Comparison of ENCODE assay signal across 8 mouse cellular contexts in the genomic region with DNA sequence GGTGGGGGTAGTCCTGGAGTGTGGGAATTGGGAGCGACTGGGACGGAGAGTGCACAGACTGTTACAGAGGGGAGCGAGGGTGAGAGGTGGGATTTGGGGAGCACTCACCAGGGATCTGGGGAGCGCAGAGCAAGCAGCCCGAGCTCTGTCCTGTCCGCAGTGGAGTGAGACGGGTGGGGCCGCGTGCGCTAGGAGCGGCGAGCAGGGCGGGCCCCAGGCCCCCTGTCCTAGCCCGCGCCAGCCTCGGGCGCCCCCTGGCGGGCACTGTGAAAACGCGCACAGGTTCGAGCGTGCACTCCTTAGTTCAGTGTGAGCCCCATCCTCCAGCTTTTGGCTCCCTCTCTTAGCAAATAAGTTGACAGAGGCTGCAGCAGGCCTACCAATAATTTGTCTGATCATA. TPM values are rescaled to one million over a fixed set of nuclear protein-coding genes. Genes with fewer than 3 reads are reported as not detected.
DNase-seq lines count a peak whose midpoint lies in the region; ATAC-seq and TF ChIP-seq lines count a peak whose summit lies in the region.

A gene (minus strand): TSS at position 256 of the 400 bp plus-strand sequence.

- no peak within 1 kb of the TSS for H3K27ac ChIP-seq in intestine, embryonic 15.5 days
- H3K27ac ChIP-seq in liver, embryonic 14.5 days, result no peak within 1 kb of the TSS
- H3K27ac ChIP-seq in stomach, postnatal 0 days (replicated peaks), result peak within 1 kb of the TSS; percentile 53; the same call in 1 of the 2 replicates

- under 1% methylated on average over 21 of the region's 22 CpGs for WGBS in intestine, embryonic 15.5 days
- WGBS in liver, embryonic 14.5 days (ENCODE audit: insufficient replicate concordance), result 1% methylated on average over 22 of the region's 22 CpGs
- WGBS in stomach, postnatal 0 days, result 3% methylated on average over 12 of the region's 22 CpGs

- peaks cover 34% of the 10 kb centered on the region for H3K4me1 ChIP-seq in intestine, embryonic 15.5 days (replicated peaks)
- H3K4me1 ChIP-seq in liver, embryonic 14.5 days (replicated peaks; ENCODE audit: control insufficient read depth in 2 of 2, insufficient read depth in 2 of 2, low read length in 1 of 2), result no peaks in the 10 kb centered on the region; a peak in 1 of 4 replicates
- H3K4me1 ChIP-seq in stomach, postnatal 0 days (replicated peaks; ENCODE audit: control insufficient read depth, insufficient read depth), result peaks cover 4% of the 10 kb centered on the region; the same call in 1 of the 2 replicates

- H3K27me3 ChIP-seq in intestine, embryonic 15.5 days (replicated peaks), result no peaks in the 10 kb centered on the region
- no peaks in the 10 kb centered on the region for H3K27me3 ChIP-seq in liver, embryonic 14.5 days (ENCODE audit: control insufficient read depth, insufficient read depth, low read length)
- H3K27me3 ChIP-seq in stomach, postnatal 0 days (ENCODE audit: control insufficient read depth, insufficient read depth, low read length), result no peaks in the 10 kb centered on the region

- peak; percentile 86 for ATAC-seq in intestine, embryonic 15.5 days
- peak; percentile 80 for ATAC-seq in liver, embryonic 14.5 days (ENCODE audit: insufficient read depth)
- peak; percentile 84 for ATAC-seq in stomach, postnatal 0 days (ENCODE audit: low FRiP score, low TSS enrichment)

- H3K9ac ChIP-seq in intestine, embryonic 15.5 days, result peak within 1 kb of the TSS; percentile 60
- H3K9ac ChIP-seq in liver, embryonic 14.5 days (replicated peaks), result peak within 1 kb of the TSS; percentile 20
- H3K9ac ChIP-seq in stomach, postnatal 0 days (ENCODE audit: low read length), result peak within 1 kb of the TSS; percentile 69

- peaks cover 11% of the 10 kb centered on the region for H3K36me3 ChIP-seq in intestine, embryonic 15.5 days
- H3K36me3 ChIP-seq in liver, embryonic 14.5 days (replicated peaks; ENCODE audit: control insufficient read depth, insufficient read depth, low read depth), result no peaks in the 10 kb centered on the region; the same call in 1 of the 2 replicates
- H3K36me3 ChIP-seq in stomach, postnatal 0 days (ENCODE audit: control insufficient read depth, insufficient read depth, low read length), result peaks cover 7% of the 10 kb centered on the region

- TF ChIP-seq CTCF in liver, embryonic 14.5 days (IDR thresholded peaks at IDR 0.05; ENCODE audit: low read depth), result peak; percentile 87
- peak; percentile 94 for TF ChIP-seq CTCF in stomach, postnatal 0 days (IDR thresholded peaks at IDR 0.05; ENCODE audit: low read depth)

- H3K4me2 ChIP-seq in intestine, embryonic 15.5 days (replicated peaks), result peak within 1 kb of the TSS; percentile 66
- H3K4me2 ChIP-seq in liver, embryonic 14.5 days (ENCODE audit: low read depth), result peak within 1 kb of the TSS; percentile 61
- H3K4me2 ChIP-seq in stomach, postnatal 0 days (replicated peaks; ENCODE audit: low read depth), result peak within 1 kb of the TSS; percentile 59

- peak within 1 kb of the TSS; percentile 52 for H3K4me3 ChIP-seq in intestine, embryonic 15.5 days (replicated peaks)
- H3K4me3 ChIP-seq in liver, embryonic 14.5 days (ENCODE audit: insufficient read depth in 1 of 2, low read depth in 2 of 2, low read length in 2 of 2), result peak within 1 kb of the TSS; percentile 31 to 51
- peak within 1 kb of the TSS; percentile 58 for H3K4me3 ChIP-seq in stomach, postnatal 0 days (ENCODE audit: low read depth, low read length)

- TF ChIP-seq EP300 in liver, embryonic 14.5 days (IDR thresholded peaks at IDR 0.05; ENCODE audit: low read depth), result no peak
- no peak for TF ChIP-seq EP300 in stomach, postnatal 0 days (optimal IDR thresholded peaks at IDR 0.05)

- no peaks in the 10 kb centered on the region for H3K9me3 ChIP-seq in intestine, embryonic 15.5 days
- no peaks in the 10 kb centered on the region for H3K9me3 ChIP-seq in liver, embryonic 14.5 days (ENCODE audit: control insufficient read depth, low read length)
- H3K9me3 ChIP-seq in stomach, postnatal 0 days (ENCODE audit: control insufficient read depth, low read length), result no peaks in the 10 kb centered on the region

- DNase-seq in B cell, adult 2 months, result peak; percentile 81 to 83
- DNase-seq in adrenal gland, adult (ENCODE audit: inconsistent age in 2 of 2, low spot score in 1 of 2), result peak; percentile 80 to 92
- DNase-seq in embryo, embryonic 10.5 days (ENCODE audit: low spot score), result peak; percentile 82
- no peak for DNase-seq in gonadal fat pad, adult 2 months (ENCODE audit: low read depth)
- DNase-seq in liver, embryonic 14.5 days (ENCODE audit: low read depth in 3 of 3, low spot score in 3 of 3), result peak in 2 of 3 experiments; percentile 42 to 47
- peak; percentile 72 for DNase-seq in neural tube, embryonic 10.5 days (ENCODE audit: extremely low spot score, low spot score)
- peak; percentile 71 for DNase-seq in stomach, postnatal 0 days (ENCODE audit: low spot score)

RNA-seq across cellular contexts. Expression of the gene that starts here (rescaled TPM):
- polyA plus RNA-seq in gonadal fat pad, adult 2 months (2012; rRNA removed), result 251 and 304 TPM in 2 replicates
- 42.3 and 50.9 TPM in 2 replicates for polyA plus RNA-seq in intestine, embryonic 15.5 days (2015; fragmentation: Nextera tagmentation; extraction: Ambion mirVana)
- polyA plus RNA-seq in liver, embryonic 14.5 days (2012; rRNA removed), result 2.5 and 2.7 TPM in 2 replicates
- 3.0 and 3.2 TPM in 2 replicates for polyA plus RNA-seq in liver, embryonic 14.5 days (2014; fragmentation: Nextera tagmentation; extraction: Ambion mirVana)
- polyA plus RNA-seq in stomach, postnatal 0 days (2015; fragmentation: Nextera tagmentation; extraction: Ambion mirVana), result 30.7 and 37.7 TPM in 2 replicates
